Mouse (Mus musculus): ENCODE measurements around the gene Tbccd1. TPM values are rescaled to one million over a fixed set of nuclear protein-coding genes. Genes with fewer than 3 reads are reported as not detected.
"Not testable (repeated sequence)": the region's sequence is repeated elsewhere in the genome, so short reads cannot be mapped to it uniquely, and the experiment has no call there.

Tbccd1 gene
- total RNA-seq, 2 experiments from 2014 or later: 11.1 to 13.4 TPM

DNA sequence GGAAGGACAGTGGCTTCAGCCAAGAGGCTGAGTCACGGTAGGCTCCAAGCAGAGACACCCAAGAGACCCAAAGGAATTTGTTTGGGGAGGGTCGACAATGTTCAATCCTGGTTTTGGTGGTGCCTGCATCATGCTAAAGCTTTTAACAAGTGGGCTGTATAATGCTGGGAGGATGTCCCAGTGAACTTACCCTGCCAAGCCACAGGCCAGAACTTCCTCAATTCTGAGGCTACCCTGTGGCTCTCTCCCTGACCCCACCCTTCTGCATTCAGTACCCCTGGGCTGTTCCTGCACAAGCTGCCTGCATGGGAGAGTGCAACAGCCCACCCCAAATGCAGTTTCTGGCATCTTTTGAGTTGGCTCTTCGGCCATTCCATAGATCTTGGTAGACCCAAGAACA is 58.9 kb downstream of the Tbccd1 start:
- DNase-seq (ENCODE audit: low spot score): no peak
- intact Hi-C loops (cut with DNase I): no loop called here

DNA sequence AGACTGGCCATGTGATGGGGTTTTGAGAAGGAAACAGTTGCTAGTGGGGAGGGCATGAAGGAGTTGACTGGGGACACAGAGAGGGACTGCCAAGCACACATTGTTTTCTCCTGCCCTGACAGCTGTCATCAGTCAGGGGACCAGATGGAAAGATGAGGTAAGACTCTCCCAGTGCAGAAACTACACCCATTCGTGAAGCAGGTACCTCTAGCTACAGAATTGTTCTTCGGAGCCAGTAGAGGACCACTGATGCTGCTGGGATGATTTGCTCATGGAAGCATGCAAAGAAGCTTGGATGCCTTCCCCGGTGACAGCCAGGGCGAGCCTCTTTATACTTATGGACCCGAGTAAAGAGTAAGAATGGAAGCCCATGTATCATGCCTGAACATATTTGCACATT is 59.9 kb downstream of the Tbccd1 start:
- intact Hi-C loops (cut with DNase I): no loop called here

DNA sequence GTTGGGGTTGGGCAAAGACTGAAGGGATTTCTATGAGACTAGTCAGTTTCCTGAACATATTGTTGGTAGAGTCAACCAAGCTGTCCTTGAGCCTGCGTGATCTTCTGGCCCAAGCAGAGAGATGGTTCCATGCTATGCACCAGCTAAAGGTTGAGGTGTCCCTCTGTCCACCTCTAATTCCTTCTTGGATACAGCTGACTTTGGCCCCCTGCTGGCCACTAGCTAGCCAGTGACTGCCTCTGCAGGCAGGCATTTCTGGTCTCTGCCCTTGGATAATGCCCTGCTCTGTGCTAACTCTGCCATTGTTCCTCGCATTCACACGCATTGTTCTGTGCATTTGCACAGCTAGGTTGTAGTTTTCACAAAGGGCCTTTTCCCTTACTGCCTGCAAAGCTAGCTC is 62.0 kb downstream of the Tbccd1 start:
- no peak for DNase-seq (ENCODE audit: low spot score)
- intact Hi-C loops (cut with DNase I): no loop called here

More for the DNA sequence above, 59.9 kb downstream of the Tbccd1 start:
- DNase-seq (ENCODE audit: low spot score): no peak

DNA sequence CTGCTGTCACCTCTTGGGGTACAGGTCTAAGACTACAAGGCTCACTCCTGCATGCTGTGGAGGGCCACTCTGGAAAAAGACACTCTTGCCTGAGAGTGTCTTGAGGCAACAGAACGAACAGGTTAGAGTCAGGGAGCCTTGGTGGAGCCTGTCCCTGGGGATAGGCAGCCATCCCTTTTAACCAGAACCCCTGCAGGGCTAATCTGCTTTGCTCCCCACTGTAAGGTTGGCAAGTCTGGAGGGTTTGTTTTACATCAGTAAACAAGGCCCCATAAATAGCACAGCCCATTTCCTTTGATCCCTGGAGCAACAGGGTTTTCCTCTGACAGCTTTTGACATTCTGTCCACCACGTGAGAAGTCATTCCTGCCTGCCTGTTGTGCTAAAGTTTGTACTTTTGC is 66.2 kb downstream of the Tbccd1 start:
- intact Hi-C loops (cut with DNase I): no loop called here

DNA sequence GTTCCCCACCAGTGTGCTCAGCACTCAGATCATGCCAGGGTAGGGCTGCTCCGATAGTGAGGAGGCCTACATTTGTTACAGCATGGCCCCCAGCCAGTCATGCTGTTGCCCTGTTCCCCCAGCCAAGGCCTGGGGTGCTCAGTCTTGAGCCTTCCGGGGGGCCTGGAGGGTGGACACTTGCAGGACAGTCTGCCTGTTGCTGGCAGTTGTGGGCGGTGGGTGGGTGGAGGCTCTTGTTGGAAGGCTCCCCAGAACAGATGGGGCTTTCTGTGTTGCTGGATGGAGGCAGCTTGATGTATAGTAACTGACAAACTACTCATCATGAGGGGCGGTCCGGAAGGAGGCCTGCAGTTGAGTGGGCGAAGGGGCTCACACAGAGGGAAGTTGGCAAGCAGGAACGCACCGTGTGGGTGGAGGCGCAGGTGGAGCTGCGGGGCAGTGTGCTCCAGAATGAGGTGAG is 67.5 kb downstream of the Tbccd1 start:
- intact Hi-C loops (cut with DNase I): no loop called here
- DNase-seq (ENCODE audit: low spot score): no peak

More for the DNA sequence above, 66.2 kb downstream of the Tbccd1 start:
- DNase-seq (ENCODE audit: low spot score): no peak

DNA sequence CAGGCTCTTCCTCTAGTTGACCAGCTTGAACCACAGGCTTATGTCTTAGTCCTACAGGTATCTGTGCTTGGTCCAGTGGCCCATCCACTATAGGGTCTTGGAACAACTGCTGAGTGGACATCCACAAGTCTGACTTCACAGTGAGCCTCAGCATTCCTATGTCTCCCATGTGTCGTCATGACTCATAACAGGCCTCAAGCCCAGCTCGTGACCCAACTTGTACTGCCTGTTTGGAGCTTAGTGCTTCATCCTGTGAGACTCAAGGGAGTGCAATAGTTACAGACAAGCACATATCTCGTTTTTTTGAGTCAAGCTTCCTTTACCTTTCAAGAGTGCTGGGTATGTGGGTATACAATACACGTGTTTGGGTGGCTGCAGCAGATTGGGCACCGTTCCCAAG is 74.8 kb downstream of the Tbccd1 start:
- intact Hi-C loops (cut with DNase I): no loop called here
- no peak for DNase-seq (ENCODE audit: low spot score)

DNA sequence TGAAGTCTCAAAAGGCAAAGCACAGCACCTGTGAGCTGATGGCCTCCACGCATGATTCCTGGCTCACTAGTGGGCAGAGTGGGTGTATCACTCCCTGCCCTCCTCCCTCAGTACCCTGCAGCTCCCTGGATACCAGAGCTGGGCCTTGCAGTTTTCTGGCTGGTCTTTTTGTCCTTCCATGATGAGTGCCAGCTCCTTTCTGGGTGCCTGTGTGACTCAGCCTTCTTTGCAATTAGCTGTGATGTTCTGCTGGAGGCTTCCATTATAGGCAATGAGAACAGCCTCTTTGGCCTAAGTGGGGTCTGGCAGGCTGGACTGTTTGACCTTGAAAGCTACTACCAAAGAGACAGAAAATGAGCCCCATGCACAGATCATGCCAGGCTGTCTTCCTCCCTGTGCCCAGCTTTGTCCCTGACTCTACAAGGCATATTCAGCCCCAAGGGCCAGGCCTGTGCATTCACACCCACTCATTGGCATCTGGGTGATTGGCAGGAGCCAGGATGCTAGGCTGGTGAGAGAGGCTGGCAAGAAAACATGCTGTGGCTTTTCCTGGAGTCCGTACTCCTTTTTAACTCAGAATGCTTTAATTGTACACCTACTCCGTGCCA is 78.1 kb downstream of the Tbccd1 start:
- intact Hi-C loops (cut with DNase I): no loop called here
- DNase-seq (ENCODE audit: low spot score): no peak

DNA sequence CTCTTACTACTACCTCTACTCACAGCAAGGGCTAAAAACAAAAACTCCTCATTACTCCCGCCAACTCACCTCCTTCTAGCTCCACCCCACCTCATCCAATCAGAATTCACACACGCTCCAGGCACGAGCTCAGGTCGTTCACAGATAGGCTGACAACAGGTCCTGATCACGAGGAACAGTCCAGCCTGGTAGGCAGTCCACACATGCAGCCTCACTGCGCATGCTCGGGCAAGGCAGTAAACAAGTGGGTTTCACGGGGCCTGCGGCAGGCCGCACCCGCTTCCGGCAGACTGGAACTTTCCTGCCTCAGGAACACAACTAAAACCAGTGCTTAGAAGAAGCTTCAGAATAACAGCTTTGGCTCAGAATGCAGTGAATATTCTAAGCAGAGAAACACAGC is 79.2 kb downstream of the Tbccd1 start:
- intact Hi-C loops (cut with DNase I); DNase-seq (ENCODE audit: low spot score): not testable (repeated sequence)

DNA sequence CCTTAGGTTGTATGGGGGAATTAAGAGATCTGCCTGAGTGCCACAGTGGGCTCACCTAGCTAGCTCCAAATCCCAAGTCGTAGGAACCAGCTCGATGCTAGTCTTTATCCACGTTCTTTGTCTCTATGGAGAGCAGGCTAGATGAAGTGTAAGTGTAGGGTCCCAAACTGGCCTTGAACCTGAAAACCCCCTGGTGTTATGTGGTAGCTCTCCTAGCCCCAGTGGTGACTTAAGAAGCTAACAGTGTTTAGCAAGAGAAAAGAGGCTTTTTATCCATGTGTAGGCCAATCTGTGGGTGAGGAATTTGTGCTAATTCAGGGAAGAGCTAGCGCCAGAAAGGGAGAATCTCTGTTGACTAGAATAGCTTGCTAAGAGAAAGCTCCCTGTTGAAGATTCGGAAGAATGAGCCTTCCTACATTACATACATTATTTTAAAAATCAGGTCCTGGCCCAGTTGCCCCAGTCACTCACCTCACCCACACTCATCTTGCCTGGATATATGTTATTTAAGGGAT is 81.9 kb downstream of the Tbccd1 start:
- intact Hi-C loops (cut with DNase I): no loop called here
- no peak for DNase-seq (ENCODE audit: low spot score)

DNA sequence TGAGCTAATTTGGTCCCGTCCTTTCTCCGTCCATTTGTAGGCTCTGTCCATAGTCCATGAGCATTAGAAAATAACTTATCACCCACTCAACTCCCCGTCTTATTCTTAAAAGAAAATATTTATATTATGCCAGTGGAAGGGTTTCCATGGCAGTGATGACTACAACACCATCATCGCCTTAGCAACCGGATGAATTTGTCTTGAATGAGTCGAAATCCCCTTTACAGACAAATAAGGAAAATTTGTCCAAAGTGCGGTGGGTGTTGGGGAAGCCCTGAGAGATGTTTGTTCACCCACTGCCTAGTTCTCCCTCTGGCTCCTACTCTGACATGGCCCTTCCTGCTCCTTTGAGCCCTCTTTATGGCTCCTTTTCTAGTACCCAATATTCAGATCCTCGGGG is 88.8 kb downstream of the Tbccd1 start:
- intact Hi-C loops (cut with DNase I): loop anchor here (5.0 kb wide), 1 partner anchor 66 kb away; no protein-coding TSS in a partner anchor
- no peak for DNase-seq (ENCODE audit: low spot score)

DNA sequence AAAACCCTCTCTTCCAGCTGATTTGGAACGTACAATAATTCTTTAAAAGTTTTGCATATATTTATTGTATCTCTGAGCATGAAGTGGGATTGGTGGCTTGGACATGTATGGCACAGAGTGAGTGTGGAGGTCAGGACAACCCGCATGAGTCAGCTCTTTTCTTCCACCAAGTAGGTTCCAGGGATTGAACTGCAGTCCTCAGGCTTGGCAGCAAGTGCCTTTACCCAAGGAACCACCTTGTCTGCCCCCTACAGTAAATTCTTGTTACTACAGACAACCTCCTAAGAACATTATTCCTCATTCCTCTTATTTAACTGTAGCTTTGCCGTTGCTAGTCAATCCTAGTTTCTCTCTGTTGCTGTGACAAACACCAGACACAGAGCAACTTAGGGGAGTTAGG is 90.1 kb downstream of the Tbccd1 start:
- DNase-seq (ENCODE audit: low spot score): no peak
- intact Hi-C loops (cut with DNase I): loop anchor here (5.0 kb wide), 1 partner anchor 65 kb away; no protein-coding TSS in a partner anchor

DNA sequence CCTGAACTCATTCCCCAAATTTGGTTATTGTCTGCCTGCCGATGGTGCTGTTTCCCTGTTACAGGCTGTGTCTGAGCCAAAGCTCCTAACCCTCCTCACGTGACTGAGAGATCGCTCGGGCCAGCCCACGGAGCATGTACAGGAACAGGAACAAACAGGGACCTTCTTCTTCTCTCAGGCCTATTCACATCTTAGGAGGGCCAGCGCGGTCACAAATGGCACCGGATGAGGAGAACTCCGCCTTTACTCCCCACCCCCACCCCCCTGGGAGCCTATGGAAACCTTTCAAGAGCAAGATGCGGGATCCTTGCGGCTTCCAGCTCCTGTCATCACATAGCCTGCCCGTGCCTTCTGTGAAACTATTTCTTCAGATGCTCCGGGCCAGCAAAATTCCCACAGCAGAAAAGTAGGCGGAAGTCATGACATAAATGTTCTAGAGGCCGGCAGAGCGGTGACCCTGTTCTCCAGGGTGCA is 90.7 kb downstream of the Tbccd1 start:
- peak; percentile 12 for DNase-seq (ENCODE audit: low spot score)
- intact Hi-C loops (cut with DNase I): loop anchor here (5.0 kb wide), 1 partner anchor 64 kb away; no protein-coding TSS in a partner anchor

DNA sequence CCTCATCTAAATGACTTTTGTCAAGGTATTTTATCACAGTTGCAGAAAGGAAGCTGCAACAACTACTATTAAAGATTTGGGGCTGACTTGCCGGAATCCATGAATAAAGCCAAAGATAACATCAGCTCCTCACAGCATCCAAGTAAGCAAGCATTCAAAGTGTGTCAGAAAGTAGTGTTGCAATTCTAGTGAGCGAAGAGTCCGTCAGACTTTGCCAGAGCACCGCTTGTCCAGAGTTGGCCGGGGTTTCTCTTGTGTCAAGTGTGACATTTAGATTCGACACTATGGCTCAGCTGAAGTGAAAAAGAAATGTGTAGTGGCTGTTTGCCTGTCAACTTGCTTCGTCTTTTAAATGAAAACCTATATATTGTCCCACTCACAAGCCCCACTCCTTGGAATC is 91.9 kb downstream of the Tbccd1 start:
- intact Hi-C loops (cut with DNase I): loop anchor here (5.0 kb wide), 1 partner anchor 63 kb away; no protein-coding TSS in a partner anchor
- DNase-seq (ENCODE audit: low spot score): no peak

Other genes with a start within 250 kb of the Tbccd1 start
- gene Dgkg, start 200.4 kb downstream of the Tbccd1 start, total RNA-seq (2021): under 1 TPM; 0.50 to 0.57 TPM
- gene Crygs, start 46.1 kb downstream of the Tbccd1 start, total RNA-seq (2021): not detected
- 10 to 100 TPM; 54.0 to 65.7 TPM for gene Dnajb11, start 176 bp upstream of the Tbccd1 start, total RNA-seq (2021)
- 10 to 100 TPM in 1 of 2 experiments, 1 to 10 TPM in 1; 9.7 to 11.6 TPM for gene Ahsg, start 33.6 kb upstream of the Tbccd1 start, total RNA-seq (2021)
- gene Fetub, start 60.7 kb upstream of the Tbccd1 start, total RNA-seq (2021): under 1 TPM in 1 of 2 experiments, not detected in 1; 0.21 TPM
- gene Hrg, start 93.4 kb upstream of the Tbccd1 start, total RNA-seq (2021): not detected
- under 1 TPM in 1 of 2 experiments, not detected in 1; 0.22 TPM for gene Kng2, start 171.8 kb upstream of the Tbccd1 start, total RNA-seq (2021)
- not detected for gene Kng1, start 200.2 kb upstream of the Tbccd1 start, total RNA-seq (2021)
- 100 to 1,000 TPM; 300 to 346 TPM for gene Eif4a2, start 249.8 kb upstream of the Tbccd1 start, total RNA-seq (2021)